Mouse (Mus musculus): Measurements from ENCODE around the gene Scg3. TPM values are rescaled to one million over a fixed set of nuclear protein-coding genes. Genes with fewer than 3 reads are reported as not detected.
"Not testable (repeated sequence)": the region's sequence is repeated elsewhere in the genome, so short reads cannot be mapped to it uniquely, and the experiment has no call there.

Scg3 gene
- total RNA-seq (2021): 100 to 1,000 TPM; 306 to 314 TPM

GRCm38 (mm10) chr9:75683426-75684191, at the start of gene Scg3:
TSS of gene Scg3 (minus strand) at chr9:75684056.
- peak; percentile 84 to 93 for DNase-seq (ENCODE audit: extremely low spot score in 1 of 2, low spot score in 1 of 2)

- DNase-seq (ENCODE audit: extremely low spot score in 1 of 2, low spot score in 1 of 2): peak; percentile 56 to 74
These were observed 36.3 kb upstream of the Scg3 start for GRCm38 (mm10) chr9:75719952-75720687.

GRCm38 (mm10) chr9:75719481-75719880, 35.6 kb upstream of the Scg3 start:
- DNase-seq (ENCODE audit: extremely low spot score in 1 of 2, low spot score in 1 of 2): no peak

- no peak for DNase-seq (ENCODE audit: extremely low spot score in 1 of 2, low spot score in 1 of 2)
These were observed 916 bp upstream of the Scg3 start for GRCm38 (mm10) chr9:75684772-75685171.

- DNase-seq (ENCODE audit: extremely low spot score in 1 of 2, low spot score in 1 of 2): no peak
These were observed 436 bp upstream of the Scg3 start for GRCm38 (mm10) chr9:75684292-75684691.

- DNase-seq (ENCODE audit: extremely low spot score in 1 of 2, low spot score in 1 of 2): no peak
These were observed 3.2 kb downstream of the Scg3 start for GRCm38 (mm10) chr9:75680606-75681005.

GRCm38 (mm10) chr9:75679629-75680028, 4.2 kb downstream of the Scg3 start:
- no peak for DNase-seq (ENCODE audit: extremely low spot score in 1 of 2, low spot score in 1 of 2)

- DNase-seq (ENCODE audit: extremely low spot score in 1 of 2, low spot score in 1 of 2): no peak
These were observed 5.5 kb downstream of the Scg3 start for GRCm38 (mm10) chr9:75678341-75678740.

- DNase-seq (ENCODE audit: extremely low spot score in 1 of 2, low spot score in 1 of 2): no peak
These were observed 7.6 kb downstream of the Scg3 start for GRCm38 (mm10) chr9:75676226-75676625.

GRCm38 (mm10) chr9:75672769-75673168, 11.1 kb downstream of the Scg3 start:
- DNase-seq (ENCODE audit: extremely low spot score in 1 of 2, low spot score in 1 of 2): no peak

GRCm38 (mm10) chr9:75666612-75667011, 17.2 kb downstream of the Scg3 start:
- no peak for DNase-seq (ENCODE audit: extremely low spot score in 1 of 2, low spot score in 1 of 2)

- no peak for DNase-seq (ENCODE audit: extremely low spot score in 1 of 2, low spot score in 1 of 2)
These were observed 18.5 kb downstream of the Scg3 start for GRCm38 (mm10) chr9:75665364-75665763.

GRCm38 (mm10) chr9:75660917-75661316, 22.9 kb downstream of the Scg3 start:
- DNase-seq (ENCODE audit: extremely low spot score in 1 of 2, low spot score in 1 of 2): no peak

GRCm38 (mm10) chr9:75656456-75656855, 27.4 kb downstream of the Scg3 start:
- not testable (repeated sequence) for DNase-seq (ENCODE audit: extremely low spot score in 1 of 2, low spot score in 1 of 2)

GRCm38 (mm10) chr9:75653981-75654911, 29.6 kb downstream of the Scg3 start:
- DNase-seq (ENCODE audit: extremely low spot score in 1 of 2, low spot score in 1 of 2): no peak

GRCm38 (mm10) chr9:75645405-75645804, 38.5 kb downstream of the Scg3 start:
- DNase-seq (ENCODE audit: extremely low spot score in 1 of 2, low spot score in 1 of 2): no peak

GRCm38 (mm10) chr9:75634226-75634625, 49.6 kb downstream of the Scg3 start:
- no peak for DNase-seq (ENCODE audit: extremely low spot score in 1 of 2, low spot score in 1 of 2)

GRCm38 (mm10) chr9:75633603-75634002, 50.3 kb downstream of the Scg3 start:
- DNase-seq (ENCODE audit: extremely low spot score in 1 of 2, low spot score in 1 of 2): no peak

- DNase-seq (ENCODE audit: extremely low spot score in 1 of 2, low spot score in 1 of 2): no peak
These were observed 51.0 kb downstream of the Scg3 start for GRCm38 (mm10) chr9:75632902-75633301.

- no peak for DNase-seq (ENCODE audit: extremely low spot score in 1 of 2, low spot score in 1 of 2)
These were observed 51.7 kb downstream of the Scg3 start for GRCm38 (mm10) chr9:75632111-75632510.

All from layer of hippocampus, postnatal 25 days (tissue).